In the genomic region with DNA sequence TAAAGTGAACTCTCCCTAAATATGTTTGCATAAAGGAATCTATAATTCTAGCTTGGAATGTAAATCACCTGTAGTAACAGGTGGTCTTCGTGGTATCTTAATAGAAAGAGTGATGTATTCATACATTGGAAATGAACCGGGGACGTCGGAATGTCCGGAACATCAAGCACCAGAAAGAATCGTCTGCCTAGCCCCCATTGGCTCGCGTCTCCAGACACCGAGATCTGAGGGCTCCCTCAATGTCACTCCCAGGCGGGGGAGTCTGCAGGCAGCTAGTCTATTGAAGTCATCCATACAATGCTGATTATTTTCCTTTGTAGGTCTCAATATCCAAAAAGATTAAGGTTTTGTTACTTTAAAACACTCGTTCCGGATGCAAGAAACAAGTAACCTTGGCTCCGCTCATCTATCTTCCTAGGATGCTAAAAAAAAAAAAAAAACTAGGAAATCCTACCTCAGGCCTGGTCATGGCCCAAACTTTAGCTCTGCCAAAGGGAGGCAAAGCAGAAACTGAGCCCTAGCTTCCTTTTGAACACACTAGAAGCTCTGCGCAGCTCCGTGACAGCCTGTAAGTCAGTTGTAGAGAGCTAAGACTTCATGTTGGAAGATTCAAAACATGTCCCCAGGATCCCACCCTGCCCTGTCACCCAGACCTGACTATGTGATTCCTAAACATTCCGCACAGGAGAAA, we compare ENCODE assay signal across 7 mouse cellular contexts. TPM values are rescaled to one million over a fixed set of nuclear protein-coding genes. Genes with fewer than 3 reads are reported as not detected.
DNase-seq lines count a peak whose midpoint lies in the region; ATAC-seq and TF ChIP-seq lines count a peak whose summit lies in the region.

No protein-coding gene starts in this region.

- H3K4me1 ChIP-seq in lung, embryonic 14.5 days (ENCODE audit: insufficient read depth), result peaks cover 21% of the 10 kb centered on the region
- peaks cover 41% of the 10 kb centered on the region for H3K4me1 ChIP-seq in heart, postnatal 0 days (ENCODE audit: control insufficient read depth, insufficient read depth)
- H3K4me1 ChIP-seq in liver, embryonic 14.5 days (replicated peaks; ENCODE audit: control insufficient read depth in 2 of 2, insufficient read depth in 2 of 2, low read length in 1 of 2), result 0 out of 4 replicates have a peak, but pooled peaks cover 0 to 2% of the 10 kb centered on the region in 2 experiments
- H3K4me1 ChIP-seq in stomach, postnatal 0 days (replicated peaks; ENCODE audit: control insufficient read depth, insufficient read depth), result no peaks in the 10 kb centered on the region

- WGBS in lung, embryonic 14.5 days, result 23% methylated on average over 16 of the region's 16 CpGs
- WGBS in heart, postnatal 0 days, result 22% methylated on average over 16 of the region's 16 CpGs
- WGBS in liver, embryonic 14.5 days (ENCODE audit: insufficient replicate concordance), result 23% methylated on average over 16 of the region's 16 CpGs
- WGBS in stomach, postnatal 0 days, result 31% methylated on average over 16 of the region's 16 CpGs

- H3K27ac ChIP-seq in lung, embryonic 14.5 days (ENCODE audit: low read depth), result peak overlapping the region; percentile 85
- H3K27ac ChIP-seq in heart, postnatal 0 days (ENCODE audit: low read depth), result peak overlapping the region; percentile 98
- H3K27ac ChIP-seq in liver, embryonic 14.5 days, result no peak overlapping the region
- H3K27ac ChIP-seq in stomach, postnatal 0 days (replicated peaks), result no peak overlapping the region; the same call in 1 of the 2 replicates

- H3K9me3 ChIP-seq in lung, embryonic 14.5 days (ENCODE audit: low read depth, low read length), result no peaks in the 10 kb centered on the region
- H3K9me3 ChIP-seq in heart, postnatal 0 days (replicated peaks; ENCODE audit: control insufficient read depth, low read length), result no peaks in the 10 kb centered on the region
- no peaks in the 10 kb centered on the region for H3K9me3 ChIP-seq in liver, embryonic 14.5 days (ENCODE audit: control insufficient read depth, low read length)
- no peaks in the 10 kb centered on the region for H3K9me3 ChIP-seq in stomach, postnatal 0 days (ENCODE audit: control insufficient read depth, low read length)

- TF ChIP-seq EP300 in heart, postnatal 0 days (IDR thresholded peaks at IDR 0.05; ENCODE audit: low read depth), result no peak
- TF ChIP-seq EP300 in liver, embryonic 14.5 days (IDR thresholded peaks at IDR 0.05; ENCODE audit: low read depth), result no peak
- TF ChIP-seq EP300 in stomach, postnatal 0 days (optimal IDR thresholded peaks at IDR 0.05), result no peak

- H3K36me3 ChIP-seq in lung, embryonic 14.5 days (ENCODE audit: insufficient read depth), result no peaks in the 10 kb centered on the region
- H3K36me3 ChIP-seq in heart, postnatal 0 days (replicated peaks; ENCODE audit: control insufficient read depth, insufficient read depth, low read length), result no peaks in the 10 kb centered on the region
- H3K36me3 ChIP-seq in liver, embryonic 14.5 days (replicated peaks; ENCODE audit: control insufficient read depth, insufficient read depth, low read depth), result no peaks in the 10 kb centered on the region
- H3K36me3 ChIP-seq in stomach, postnatal 0 days (ENCODE audit: control insufficient read depth, insufficient read depth, low read length), result no peaks in the 10 kb centered on the region

- H3K27me3 ChIP-seq in lung, embryonic 14.5 days (ENCODE audit: insufficient read depth, low read length), result no peaks in the 10 kb centered on the region
- no peaks in the 10 kb centered on the region for H3K27me3 ChIP-seq in heart, postnatal 0 days (ENCODE audit: control insufficient read depth, insufficient read depth, low read length)
- H3K27me3 ChIP-seq in liver, embryonic 14.5 days (ENCODE audit: control insufficient read depth, insufficient read depth, low read length), result peaks cover 33% of the 10 kb centered on the region
- H3K27me3 ChIP-seq in stomach, postnatal 0 days (ENCODE audit: control insufficient read depth, insufficient read depth, low read length), result no peaks in the 10 kb centered on the region

- H3K4me3 ChIP-seq in lung, embryonic 14.5 days (ENCODE audit: low read depth, low read length), result peak overlapping the region; percentile 38
- peak overlapping the region; percentile 58 for H3K4me3 ChIP-seq in heart, postnatal 0 days (ENCODE audit: low read depth, low read length)
- H3K4me3 ChIP-seq in liver, embryonic 14.5 days (ENCODE audit: insufficient read depth in 1 of 2, low read depth in 2 of 2, low read length in 2 of 2), result peak overlapping the region in 1 of 2 experiments; percentile 40; a peak in 2 of 4 replicates
- H3K4me3 ChIP-seq in stomach, postnatal 0 days (ENCODE audit: low read depth, low read length), result peak overlapping the region; percentile 40

- peak overlapping the region; percentile 77 for H3K4me2 ChIP-seq in lung, embryonic 14.5 days
- H3K4me2 ChIP-seq in heart, postnatal 0 days (ENCODE audit: low read depth, low read length), result peak overlapping the region; percentile 92
- H3K4me2 ChIP-seq in liver, embryonic 14.5 days (ENCODE audit: low read depth), result peak overlapping the region; percentile 57
- H3K4me2 ChIP-seq in stomach, postnatal 0 days (replicated peaks; ENCODE audit: low read depth), result peak overlapping the region; percentile 67

- TF ChIP-seq CTCF in lung, embryonic 14.5 days (IDR thresholded peaks at IDR 0.05; ENCODE audit: low read depth), result no peak
- TF ChIP-seq CTCF in heart, postnatal 0 days (IDR thresholded peaks at IDR 0.05; ENCODE audit: low read depth), result no peak
- no peak for TF ChIP-seq CTCF in liver, embryonic 14.5 days (IDR thresholded peaks at IDR 0.05; ENCODE audit: low read depth)
- TF ChIP-seq CTCF in stomach, postnatal 0 days (IDR thresholded peaks at IDR 0.05; ENCODE audit: low read depth), result no peak

- DNase-seq in lung, embryonic 14.5 days, result peak; percentile 69
- no peak for DNase-seq in lung, postnatal 10 days
- peak; percentile 64 for DNase-seq in embryo, embryonic 9.5 days (ENCODE audit: extremely low spot score)
- DNase-seq in heart, postnatal 0 days (ENCODE audit: low spot score), result no peak
- DNase-seq in liver, embryonic 14.5 days (ENCODE audit: low read depth in 3 of 3, low spot score in 3 of 3), result no peak
- peak; percentile 8 for DNase-seq in stomach, postnatal 0 days (ENCODE audit: low spot score)
- no peak for DNase-seq in frontal cortex, postnatal 36 days (ENCODE audit: low spot score in 2 of 2)

- H3K9ac ChIP-seq in lung, embryonic 14.5 days, result peak overlapping the region; percentile 64
- H3K9ac ChIP-seq in heart, postnatal 0 days (replicated peaks; ENCODE audit: low read depth, low read length), result peak overlapping the region; percentile 82
- no peak overlapping the region for H3K9ac ChIP-seq in liver, embryonic 14.5 days (replicated peaks)
- no peak overlapping the region for H3K9ac ChIP-seq in stomach, postnatal 0 days (ENCODE audit: low read length)

- ATAC-seq in lung, embryonic 14.5 days (ENCODE audit: insufficient read depth), result 0 out of 2 replicates have a peak, but pooled peaks have one; percentile 50
- ATAC-seq in heart, postnatal 0 days (ENCODE audit: insufficient read depth, low read depth), result 0 out of 2 replicates have a peak, but pooled peaks have one; percentile 18
- no peak for ATAC-seq in liver, embryonic 14.5 days (ENCODE audit: insufficient read depth)
- no peak for ATAC-seq in stomach, postnatal 0 days (ENCODE audit: low FRiP score, low TSS enrichment)

RNA-seq across cellular contexts. Expression of a gene that starts 16.3 kb away (rescaled TPM):
- polyA plus RNA-seq in lung, embryonic 14.5 days (2014; fragmentation: Nextera tagmentation; extraction: Ambion mirVana), result 49.7 and 50.0 TPM in 2 replicates
- total RNA-seq in heart, postnatal 0 days (2014; rRNA removed; ENCODE audit: low replicate concordance), result 359 and 460 TPM in 2 replicates
- polyA plus RNA-seq in heart, postnatal 0 days (2015; fragmentation: Nextera tagmentation; extraction: Ambion mirVana), result 47.6 and 54.8 TPM in 2 replicates
- polyA plus RNA-seq in liver, embryonic 14.5 days (2012; rRNA removed), result 22.1 and 29.4 TPM in 2 replicates
- 9.5 and 10.2 TPM in 2 replicates for polyA plus RNA-seq in liver, embryonic 14.5 days (2014; fragmentation: Nextera tagmentation; extraction: Ambion mirVana)
- polyA plus RNA-seq in stomach, postnatal 0 days (2015; fragmentation: Nextera tagmentation; extraction: Ambion mirVana), result 9.7 and 9.8 TPM in 2 replicates

Comparison
In these comparisons a context has a peak if more than half of its experiments do, and no peak if none do; other contexts are left out.
1. DNase-seq: peak in lung, embryonic 14.5 days (single experiment), embryo, embryonic 9.5 days (single experiment) and stomach, postnatal 0 days (single experiment); none in lung, postnatal 10 days (single experiment), heart, postnatal 0 days (single experiment), liver, embryonic 14.5 days (0 of 3) and frontal cortex, postnatal 36 days (0 of 2).
2. ATAC-seq: peak in lung, embryonic 14.5 days (single experiment) and heart, postnatal 0 days (single experiment); none in liver, embryonic 14.5 days (single experiment) and stomach, postnatal 0 days (single experiment).
3. H3K27ac ChIP-seq: peak in lung, embryonic 14.5 days (single experiment) and heart, postnatal 0 days (single experiment); none in liver, embryonic 14.5 days (single experiment) and stomach, postnatal 0 days (single experiment).
4. H3K9ac ChIP-seq: peak in lung, embryonic 14.5 days (single experiment) and heart, postnatal 0 days (single experiment); none in liver, embryonic 14.5 days (single experiment) and stomach, postnatal 0 days (single experiment).
5. Peak in every context shown above with its lines, with median percentiles within 50 percentile points of each other: H3K4me2 ChIP-seq.